Mouse (Mus musculus) gastrocnemius, postnatal 4 days (tissue): Measurements from ENCODE around the gene Tmprss11b. TPM values are rescaled to one million over a fixed set of nuclear protein-coding genes. Genes with fewer than 3 reads are reported as not detected.
A peak's percentile ranks its signal among the peaks of the same experiment; 100 is the strongest.

ENCODE experiments used
- DNase-seq, 2 experiments: peaks; one replicate each; pipeline ENCODE4 v3.0.0; 2021 to 2022; ENCODE audit warnings: low spot score in 2 of 2, mixed read lengths in 2 of 2
- long read RNA-seq, 2 experiments: library from polyadenylated mRNA; stranded (forward); transcript quantifications; one replicate each; pipeline ENCODE4 v2.0.0; 2021
- total RNA-seq, 2 experiments: library from RNA; stranded (reverse); gene quantifications; 2 replicates each; pipeline ENCODE4 v1.2.3; 2021

Gene Tmprss11b
- not detected for total RNA-seq
- long read RNA-seq, experiment 1, result 0 reads
- long read RNA-seq, experiment 2, result 0 reads

DNA sequence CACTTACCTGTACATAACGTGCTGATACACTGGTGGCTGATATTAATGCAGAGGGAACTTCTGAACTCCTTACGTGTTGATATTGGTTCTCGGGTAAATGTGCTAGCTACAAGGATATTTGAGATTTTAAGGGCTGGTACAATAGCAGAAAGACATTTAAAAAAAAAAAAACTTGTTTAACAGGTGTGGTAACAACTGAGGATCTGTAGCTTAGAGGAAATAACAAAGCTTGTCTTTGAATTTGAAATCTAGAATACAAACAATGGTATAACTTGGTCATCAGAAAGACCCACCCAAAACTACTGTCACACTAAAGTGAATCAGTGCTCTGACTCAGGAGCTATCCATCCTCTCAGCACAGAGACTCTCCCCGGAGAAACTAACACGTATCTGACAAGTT lies at the start of gene Tmprss11b:
Gene Tmprss11b (minus strand): TSS at position 101 of the 400 bp plus-strand sequence.
- DNase-seq, result no peak

DNA sequence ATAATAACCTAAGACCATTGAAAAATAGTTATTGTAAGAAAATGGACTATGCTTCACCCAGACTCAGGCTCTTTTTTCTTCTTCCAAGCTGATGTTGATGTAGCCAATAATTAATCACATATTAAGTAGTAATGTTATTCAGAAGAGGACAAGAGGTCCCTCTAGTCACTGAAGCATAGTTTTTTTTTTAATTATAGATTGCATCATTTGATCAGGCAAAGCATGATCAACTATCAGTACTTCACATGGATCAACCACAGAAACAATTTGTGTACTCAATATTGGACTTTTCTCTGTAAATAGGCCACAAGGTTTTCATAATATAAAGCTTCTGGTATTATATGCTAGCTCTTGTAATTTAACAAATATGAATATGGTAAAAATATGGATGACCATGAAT lies 48.9 kb upstream of the Tmprss11b start:
- no peak for DNase-seq

GRCm38 (mm10) chr5:86722820-86723460 lies 46.8 kb upstream of the Tmprss11b start:
- DNase-seq, result no peak

DNA sequence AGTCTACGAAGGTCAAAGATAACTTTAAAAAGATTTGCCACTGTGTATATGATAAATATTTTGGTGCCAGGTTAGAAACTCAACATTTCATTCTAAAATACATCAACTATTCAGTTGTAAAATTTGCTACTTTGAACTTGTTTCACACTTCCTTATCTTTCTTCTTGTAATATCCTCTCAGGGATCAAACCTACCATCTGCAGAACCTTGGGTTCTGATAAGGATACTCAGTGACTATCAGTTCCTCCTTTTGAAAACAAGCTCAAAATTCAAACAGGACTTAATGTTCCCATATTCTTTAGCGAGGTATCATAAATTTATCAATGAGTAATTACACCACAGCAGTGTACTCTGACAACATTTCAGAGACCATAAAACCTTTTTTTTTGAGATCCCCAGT lies 38.8 kb upstream of the Tmprss11b start:
- DNase-seq, result no peak

DNA sequence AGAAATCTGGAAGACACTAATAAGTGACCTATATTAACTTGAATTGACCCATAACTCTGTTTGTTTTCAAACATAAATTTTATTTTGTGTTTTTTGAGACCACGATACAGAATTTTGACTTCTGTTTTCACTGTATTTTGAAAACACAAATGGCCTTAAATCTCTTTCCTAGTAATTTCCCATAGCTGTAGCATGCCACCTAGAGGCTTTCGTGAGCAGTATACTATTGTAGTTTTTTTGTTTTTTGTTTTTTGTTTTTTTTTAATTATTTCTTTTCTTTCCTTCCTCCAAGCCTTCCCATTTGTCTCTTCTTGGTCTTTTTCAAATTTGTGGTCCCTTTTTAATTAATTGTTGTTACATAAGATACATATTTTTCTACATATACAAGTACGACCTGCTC lies 28.8 kb upstream of the Tmprss11b start:
- no peak for DNase-seq

DNA sequence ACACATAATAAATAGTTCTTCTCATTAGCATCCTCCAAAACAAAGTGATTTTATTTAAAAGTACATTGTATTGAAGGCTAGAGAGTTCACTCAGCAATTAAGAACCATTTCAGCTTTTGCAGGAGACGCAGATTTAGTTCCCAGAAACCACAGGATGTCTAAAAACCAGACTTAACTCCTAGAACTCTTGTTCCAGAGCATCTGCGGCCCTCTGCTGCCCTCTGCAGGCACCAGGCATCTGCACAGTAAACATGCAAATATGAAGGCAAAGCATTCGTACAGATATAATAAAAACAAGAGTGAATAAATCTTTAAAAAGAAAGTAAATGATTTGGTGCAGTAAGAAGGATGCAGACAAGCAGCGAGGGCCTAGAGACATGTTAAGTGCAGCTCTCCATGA lies 8.5 kb upstream of the Tmprss11b start:
- DNase-seq, result peak; percentile 21 to 53

DNA sequence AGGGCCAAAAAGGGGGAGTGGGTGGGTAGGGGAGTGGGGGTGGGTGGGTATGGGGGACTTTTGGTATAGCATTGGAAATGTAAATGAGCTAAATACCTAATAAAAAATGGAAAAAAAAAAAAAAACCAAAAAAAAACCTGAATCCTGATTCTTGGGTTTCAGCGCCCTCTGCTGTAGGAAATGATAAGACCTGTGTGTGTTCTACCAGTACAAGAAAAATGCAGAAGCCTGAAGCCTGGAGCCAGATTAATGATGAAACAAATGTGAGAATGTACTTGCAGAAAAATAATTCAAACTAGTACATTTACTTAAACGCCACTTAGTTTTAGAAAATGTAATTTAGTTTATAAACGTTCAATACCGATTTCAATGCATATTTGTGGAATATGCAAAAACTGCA lies 27.0 kb downstream of the Tmprss11b start:
- DNase-seq, result peak in 1 of 2 experiments; percentile 12

GRCm38 (mm10) chr5:86640795-86641194 lies 35.4 kb downstream of the Tmprss11b start:
- DNase-seq, result no peak

DNA sequence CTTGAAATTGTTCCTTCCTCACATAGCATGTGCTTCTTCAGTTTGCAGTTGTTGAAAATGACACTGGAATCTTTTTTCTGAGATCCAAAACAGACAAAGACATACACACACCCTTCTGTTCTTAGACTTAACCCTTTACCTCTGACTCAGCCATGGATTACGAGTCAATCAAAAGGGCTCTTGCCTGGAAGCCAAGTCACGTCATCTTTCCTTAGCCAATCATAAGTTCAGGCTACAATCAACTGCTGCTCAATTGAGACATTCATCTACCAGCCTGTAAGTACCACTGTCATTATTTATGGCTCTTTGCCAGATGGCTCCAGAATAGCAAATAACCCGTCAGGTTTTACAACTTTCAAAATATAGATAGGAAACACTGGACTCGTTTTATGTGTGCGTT lies 43.8 kb downstream of the Tmprss11b start, which contains the start of gene Tmprss11f:
Gene Tmprss11f (minus strand): TSS at position 101 of the 400 bp plus-strand sequence.
- no peak for DNase-seq

GRCm38 (mm10) chr5:86630700-86631099 lies 45.5 kb downstream of the Tmprss11b start:
- no peak for DNase-seq

GRCm38 (mm10) chr5:86621778-86622177 lies 54.4 kb downstream of the Tmprss11b start:
- no peak for DNase-seq

Other genes with a start within 250 kb of the Tmprss11b start
- gene Tmprss11a, start 207.4 kb downstream of the Tmprss11b start, total RNA-seq, result not detected
- gene Tmprss11g, start 157.8 kb downstream of the Tmprss11b start, total RNA-seq, result not detected
- not detected for gene Tmprss11f, start 43.9 kb downstream of the Tmprss11b start, total RNA-seq
- not detected for gene Tmprss11e, start 69.5 kb upstream of the Tmprss11b start, total RNA-seq
- gene Ythdc1, start 127.9 kb upstream of the Tmprss11b start, total RNA-seq, result 10 to 100 TPM; 41.0 to 47.5 TPM
- under 1 TPM in 1 of 2 experiments, not detected in 1; 0.31 TPM for gene Ugt2b34, start 230.6 kb upstream of the Tmprss11b start, total RNA-seq